Mouse (Mus musculus) spleen, postnatal 10 days (tissue): ENCODE measurements around the gene Drc7.

Experiments
- DNase-seq, 2 experiments: peaks; one replicate each; pipeline ENCODE4 v3.0.0; 2021 to 2022; ENCODE audit warnings: low spot score in 2 of 2

Gene Drc7

DNA sequence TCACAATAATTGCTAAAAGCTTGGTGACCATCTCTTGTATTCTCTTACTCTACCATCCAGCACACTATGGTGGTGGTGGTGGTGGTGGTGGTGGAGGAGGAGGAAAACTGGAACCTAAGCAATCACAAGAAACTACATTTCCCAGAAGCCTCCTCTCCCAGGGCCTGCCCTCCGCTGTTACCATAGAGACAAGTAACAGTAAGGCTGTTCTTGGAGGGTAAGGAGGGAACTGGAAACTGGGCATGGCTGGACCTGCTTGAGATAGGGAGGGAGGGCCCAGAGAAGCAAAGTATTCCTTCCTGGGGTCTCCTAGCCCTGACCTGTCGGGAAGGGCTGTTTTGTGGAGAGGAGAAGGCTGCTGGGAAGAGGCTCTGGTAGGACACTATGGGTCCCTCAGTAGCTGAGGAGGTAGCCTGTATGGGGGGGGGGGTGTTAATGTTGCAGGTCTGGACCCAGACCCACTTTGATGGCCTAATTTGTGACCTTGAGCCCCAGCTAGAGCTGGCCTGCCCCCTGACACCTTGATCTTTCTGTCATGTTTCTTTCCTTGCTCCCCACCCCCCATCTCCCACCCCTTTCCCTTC is at the start of gene Drc7:
Gene Drc7, plus strand, starts transcription at position 177 of the 584 bp plus-strand sequence.
- DNase-seq = no peak

DNA sequence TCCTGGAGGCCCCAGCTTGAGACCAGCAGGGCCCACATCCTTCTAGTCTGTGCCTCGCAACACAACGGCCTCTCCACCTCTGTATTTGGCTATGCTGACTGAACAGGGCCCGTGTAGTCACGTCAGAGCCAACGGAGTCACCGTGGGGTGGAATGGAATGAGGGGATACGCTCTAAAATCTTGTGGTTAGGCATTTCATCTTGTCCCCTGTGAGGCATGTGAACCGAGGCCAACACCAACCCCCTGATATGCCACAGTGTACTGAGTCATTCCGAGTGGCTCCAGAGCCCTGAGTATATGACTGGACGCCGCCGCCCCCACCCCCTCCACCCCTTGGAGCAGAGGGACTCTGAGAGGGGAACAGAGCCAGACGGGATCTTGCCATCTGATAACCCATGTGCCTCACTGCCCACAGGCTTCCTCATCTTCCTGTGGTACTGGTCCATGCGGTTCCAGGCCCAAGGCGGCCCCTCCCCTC is 42.4 kb upstream of the Drc7 start:
- no peak for DNase-seq

DNA sequence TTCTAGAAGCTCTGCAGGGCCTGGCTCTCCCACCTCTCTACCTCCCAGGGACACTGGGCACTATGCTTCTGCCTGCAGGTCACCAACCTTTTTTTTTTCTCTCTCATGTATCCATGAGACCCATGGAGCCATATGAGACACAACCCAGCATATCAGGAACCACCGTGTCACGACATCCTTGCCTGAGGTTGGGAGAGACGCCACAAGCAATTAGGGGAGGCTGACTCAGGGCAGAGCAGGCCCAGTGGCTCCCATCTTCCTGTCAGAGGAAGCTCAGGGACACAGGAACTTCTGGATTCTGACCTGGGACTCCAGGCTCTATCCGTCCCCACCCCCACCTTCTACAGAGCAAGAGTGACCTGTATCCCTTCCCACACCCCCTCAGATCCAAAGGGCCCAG is 39.0 kb upstream of the Drc7 start:
- DNase-seq = no peak

DNA sequence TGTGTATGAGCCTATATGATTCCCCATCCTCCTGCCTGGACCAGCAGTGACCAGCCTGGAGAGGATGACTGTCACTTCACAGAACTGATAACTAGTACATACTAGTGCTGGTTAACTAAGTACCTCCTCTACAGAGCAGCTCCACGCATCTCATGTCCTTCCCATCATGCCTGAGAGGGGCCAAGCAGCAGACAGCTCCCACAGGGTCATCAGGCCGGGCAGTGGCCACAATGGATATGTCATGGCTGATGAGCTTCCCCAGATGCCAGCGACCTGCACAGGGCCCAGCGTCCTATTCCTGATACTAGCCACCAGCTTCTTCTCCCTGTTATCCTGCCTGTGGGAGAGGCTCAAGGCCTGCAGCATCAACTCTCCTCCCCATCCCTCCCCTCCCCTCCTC is 38.2 kb upstream of the Drc7 start:
- DNase-seq = no peak

DNA sequence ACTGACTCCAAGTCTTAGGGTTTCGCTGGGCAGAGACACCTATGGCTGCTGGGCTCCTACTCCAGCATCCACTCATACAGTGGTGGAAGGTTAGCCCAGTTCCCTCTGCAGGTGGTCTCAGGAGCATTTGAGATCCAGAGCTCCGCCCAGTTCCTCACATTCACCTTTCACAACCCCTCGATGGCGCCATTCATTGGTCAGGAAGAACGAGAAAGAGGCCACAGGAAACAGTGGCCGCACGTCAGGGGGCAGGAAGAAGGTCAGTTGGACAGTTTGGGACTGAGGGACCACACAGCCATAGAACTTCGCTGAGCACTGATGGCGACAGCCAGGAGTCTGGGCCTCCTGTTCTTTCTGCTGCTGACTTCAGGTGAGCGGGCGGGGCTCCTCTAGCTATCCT is 37.5 kb upstream of the Drc7 start, which contains the start of gene Adgrg3:
Gene Adgrg3, plus strand, starts transcription at position 242 of the 400 bp plus-strand sequence.
- DNase-seq = no peak

DNA sequence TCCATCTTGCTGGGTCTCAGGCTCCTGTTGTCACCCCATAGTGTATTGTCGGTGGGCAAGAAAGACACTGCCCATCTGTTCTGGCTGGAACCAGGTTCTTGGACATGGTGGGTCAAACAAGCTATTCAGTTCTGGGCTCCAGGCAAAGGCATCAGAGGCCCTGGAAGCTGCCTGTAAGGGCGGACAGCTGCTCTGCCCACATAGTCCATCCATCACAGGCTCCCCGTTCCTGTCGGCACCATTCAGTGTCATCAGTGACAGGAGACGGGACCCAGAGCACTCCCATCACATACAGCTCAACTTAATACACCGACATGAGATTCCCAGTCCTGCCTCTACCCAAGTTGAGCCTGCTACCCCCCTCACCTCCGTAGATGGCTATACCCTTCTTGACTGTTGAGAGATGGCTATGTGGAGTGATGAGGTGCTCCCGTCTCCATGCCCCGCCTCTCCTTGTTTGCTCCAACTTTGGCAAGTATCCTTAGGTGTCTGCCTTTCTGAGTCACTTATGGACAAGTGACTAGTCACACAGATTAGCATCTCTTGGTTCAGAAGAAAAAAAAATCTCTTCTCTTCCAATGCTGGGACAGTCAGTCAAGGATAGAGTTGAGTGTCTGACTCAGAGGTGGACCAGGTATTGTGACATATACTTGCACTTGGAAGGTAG is 36.8 kb upstream of the Drc7 start:
- no peak for DNase-seq

DNA sequence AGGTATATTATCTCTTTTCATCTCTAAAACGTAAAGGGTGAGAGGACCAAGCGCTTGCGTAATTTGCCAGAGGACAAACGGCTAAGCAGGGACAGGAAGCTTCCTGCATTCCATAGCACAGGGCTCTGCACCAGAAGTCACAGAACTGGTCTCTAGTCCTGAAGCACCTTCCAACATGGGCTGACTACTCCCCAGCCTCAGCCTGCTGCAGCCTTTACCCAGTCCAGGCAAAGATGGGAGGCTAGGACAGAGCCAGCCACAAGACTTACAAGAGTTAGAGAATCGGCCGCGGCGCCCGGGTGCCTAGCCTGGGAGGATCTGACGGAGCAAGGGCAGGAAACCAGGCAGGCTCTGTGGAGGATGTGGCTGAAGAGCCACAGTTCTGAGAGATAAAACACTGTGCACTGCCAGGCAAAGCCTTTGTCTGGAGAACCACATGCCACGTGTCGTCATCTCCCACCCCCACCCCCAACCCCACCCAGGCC is 34.6 kb upstream of the Drc7 start:
- peak in 1 of 2 experiments; percentile 39 for DNase-seq

DNA sequence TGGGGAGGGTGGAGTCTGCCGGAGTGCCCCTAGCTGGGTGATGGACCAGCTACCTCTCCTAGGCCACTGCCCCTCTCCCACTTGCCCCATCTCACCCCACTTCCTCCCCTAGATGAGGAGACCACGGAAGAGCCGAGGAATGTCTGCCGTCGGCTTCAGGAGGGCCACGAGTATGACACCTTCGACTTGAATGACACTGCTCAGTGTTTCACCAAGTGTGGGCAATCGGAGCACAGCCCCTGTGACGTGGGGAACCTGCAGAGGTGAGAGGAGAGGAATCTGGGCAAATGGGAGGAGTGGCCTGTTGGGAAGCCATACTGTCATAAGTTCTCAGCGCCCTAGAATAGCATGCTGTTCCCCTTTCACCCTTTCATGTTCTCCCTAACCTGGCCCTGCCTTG is 34.1 kb upstream of the Drc7 start:
- DNase-seq = no peak

DNA sequence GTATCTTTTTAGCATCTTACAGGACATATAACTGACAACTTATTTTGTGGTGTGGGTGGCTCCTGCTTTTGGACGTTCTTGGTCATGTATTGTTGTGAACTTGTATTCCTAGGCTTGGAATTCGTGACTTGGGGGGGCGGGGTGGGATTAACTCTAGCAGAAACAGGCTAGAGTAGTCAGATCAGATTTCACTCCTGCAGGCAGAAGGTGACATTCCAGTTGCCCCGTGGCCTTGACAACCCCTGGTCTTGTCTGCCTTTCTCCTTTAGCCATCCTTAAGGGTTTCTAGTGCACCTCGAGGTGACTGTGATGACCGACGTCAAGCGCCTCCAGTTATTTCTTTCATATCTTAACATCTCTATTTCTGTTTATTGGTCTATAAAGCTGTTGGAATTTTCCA is 31.7 kb upstream of the Drc7 start:
- no peak for DNase-seq

DNA sequence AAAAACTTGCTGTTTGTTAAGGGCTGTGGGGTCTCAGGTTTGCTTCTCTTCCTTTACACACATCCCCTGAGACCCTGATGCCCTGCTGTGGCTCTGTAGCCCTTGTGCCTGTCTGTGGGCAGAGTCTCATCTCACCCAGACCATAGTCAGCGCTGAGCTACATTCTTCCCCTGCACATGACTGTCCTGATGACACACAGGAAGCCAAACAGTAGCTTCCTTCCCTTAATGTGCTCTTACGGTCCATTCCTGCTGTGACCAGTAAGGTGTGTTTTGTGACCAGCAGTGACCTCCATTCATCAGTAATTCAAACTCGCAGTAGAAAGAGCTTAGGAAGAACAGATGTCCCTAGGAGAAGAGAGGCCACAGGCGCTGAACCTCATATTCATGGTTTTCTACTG is 30.5 kb upstream of the Drc7 start:
- DNase-seq = no peak

DNA sequence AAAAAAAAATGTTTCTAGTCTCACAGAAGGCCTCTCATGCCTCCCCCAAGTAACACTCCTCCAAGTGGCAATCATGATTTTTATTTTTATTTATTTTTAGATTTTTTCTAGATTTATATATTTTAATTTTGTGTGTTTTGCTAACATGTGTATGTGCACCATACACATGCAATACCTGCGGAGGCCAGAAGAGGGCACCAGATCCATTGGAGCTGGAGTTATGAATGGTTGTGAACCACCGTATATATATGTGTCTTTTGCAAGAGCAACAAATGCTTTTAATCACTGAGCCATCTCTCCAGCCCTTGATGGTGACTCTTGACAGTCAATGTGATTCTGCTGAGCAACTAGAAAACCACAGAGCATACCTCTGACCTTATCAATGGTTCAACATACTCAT is 29.5 kb upstream of the Drc7 start:
- DNase-seq = peak; percentile 39 to 71

DNA sequence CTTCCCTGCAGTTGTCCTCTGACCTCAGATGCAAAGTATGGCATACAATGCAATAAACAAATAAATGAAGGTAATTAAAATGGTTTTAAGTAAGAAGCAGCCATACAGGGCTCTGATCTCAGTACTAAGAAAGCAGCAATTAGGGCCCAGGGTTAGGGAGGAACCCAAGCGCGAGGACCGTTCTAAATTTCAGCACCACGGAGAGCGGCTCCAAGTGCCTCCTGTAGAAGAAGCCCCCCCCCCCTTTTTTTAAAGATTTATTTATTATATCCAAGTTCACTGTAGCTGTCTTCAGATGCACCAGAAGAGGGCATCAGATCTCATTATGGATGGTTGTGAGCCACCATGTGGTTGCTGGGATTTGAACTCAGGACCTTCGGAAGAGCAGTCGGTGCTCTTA is 26.5 kb upstream of the Drc7 start:
- peak in 1 of 2 experiments; percentile 47 for DNase-seq

DNA sequence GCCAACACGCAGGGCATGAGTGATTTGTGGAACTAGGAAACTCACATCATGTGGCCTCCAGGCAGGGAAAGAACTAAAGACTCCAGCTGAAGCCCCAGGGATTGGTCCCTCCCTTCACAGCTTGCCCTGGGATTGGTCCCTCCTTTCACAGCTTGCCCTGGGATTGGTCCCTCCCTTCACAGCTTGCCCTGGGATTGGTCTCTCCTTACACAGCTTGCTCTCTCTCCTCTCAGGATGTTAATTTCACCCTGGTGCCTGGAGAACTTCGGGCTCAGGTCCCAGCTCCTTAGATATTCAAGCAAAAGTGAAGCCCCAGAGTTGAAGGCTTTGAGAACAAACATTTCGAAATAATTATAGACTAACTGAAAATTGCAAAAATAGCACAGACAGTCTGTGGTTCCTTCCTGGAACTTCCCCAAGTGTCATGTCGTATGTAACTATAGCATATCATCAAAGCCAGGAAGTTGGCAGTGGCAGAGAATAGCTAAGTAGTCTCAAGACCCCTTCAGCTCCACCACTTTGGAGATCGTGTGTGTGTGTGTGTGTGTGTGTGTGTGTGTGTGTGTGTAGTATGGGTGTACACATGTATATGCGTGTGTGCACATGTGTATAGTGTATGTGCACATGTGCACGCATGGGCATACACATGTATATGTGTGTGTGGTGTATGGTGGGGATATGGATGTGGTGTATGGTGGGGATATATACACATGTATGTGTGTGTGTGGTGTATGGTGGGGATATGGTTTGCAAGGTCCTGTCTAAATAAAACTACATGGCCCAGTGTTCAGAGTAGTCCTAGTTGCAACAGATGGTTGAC is 17.6 kb upstream of the Drc7 start:
- DNase-seq = no peak

DNA sequence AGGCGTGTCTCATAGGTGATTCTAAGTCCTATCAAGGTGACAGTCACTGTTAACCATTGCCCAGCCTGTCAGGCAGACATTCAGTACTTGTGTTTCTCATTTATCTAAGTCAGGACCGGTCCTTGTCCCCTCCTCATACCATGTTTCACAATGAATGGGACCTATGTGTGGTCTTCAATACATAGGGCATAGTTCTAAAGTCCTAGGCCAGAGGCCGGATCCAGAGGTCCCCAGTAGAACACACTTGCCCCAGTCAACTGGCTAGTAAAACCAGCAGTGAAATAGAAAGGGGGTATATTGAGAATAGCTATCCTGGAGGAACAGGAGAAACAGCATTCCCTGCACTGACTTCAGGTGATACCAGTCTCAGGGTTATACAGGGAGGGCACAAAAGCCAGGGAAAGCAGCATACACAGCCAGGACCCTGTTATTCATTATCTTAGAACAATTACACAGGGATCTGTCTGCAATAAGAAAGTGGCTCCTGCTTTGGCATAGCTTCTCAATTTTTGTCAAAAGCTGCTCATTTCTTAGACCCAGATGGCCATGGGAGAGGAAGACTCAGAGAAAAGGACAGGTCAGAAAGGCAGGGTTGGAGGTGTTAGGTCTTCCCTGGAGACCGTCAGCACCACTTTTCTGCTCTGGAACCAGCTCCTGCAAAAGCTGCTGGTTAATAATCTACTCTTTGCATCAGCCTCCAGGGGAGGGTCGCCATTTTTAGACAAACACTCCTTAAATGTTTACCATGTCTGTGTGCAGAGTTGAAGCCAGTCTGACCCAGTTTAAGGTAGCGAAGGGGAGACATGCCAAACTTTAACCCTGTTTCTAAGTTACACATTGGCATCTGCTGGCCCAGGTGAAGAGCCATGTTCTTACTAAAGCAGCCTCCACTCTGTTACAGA is 12.8 kb upstream of the Drc7 start:
- DNase-seq = no peak

DNA sequence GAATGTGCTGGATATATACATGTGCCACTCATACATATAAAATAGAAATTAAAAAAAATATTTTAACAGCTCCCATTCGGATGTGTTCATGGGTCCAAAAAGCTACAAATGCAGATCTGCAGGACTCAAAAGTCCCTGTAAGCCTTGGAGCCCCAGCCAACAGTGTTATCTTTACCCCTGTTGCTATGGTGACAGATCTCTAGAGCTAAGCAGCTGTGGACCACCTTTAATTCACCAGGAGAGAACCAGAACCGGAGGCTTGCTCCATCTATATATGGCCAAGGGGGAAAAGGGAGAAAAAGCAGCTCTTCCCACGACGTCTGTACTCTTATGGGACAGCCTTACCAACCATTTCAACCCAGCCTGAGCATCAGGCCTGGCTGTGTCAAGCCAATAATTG is 10.1 kb upstream of the Drc7 start:
- no peak for DNase-seq

DNA sequence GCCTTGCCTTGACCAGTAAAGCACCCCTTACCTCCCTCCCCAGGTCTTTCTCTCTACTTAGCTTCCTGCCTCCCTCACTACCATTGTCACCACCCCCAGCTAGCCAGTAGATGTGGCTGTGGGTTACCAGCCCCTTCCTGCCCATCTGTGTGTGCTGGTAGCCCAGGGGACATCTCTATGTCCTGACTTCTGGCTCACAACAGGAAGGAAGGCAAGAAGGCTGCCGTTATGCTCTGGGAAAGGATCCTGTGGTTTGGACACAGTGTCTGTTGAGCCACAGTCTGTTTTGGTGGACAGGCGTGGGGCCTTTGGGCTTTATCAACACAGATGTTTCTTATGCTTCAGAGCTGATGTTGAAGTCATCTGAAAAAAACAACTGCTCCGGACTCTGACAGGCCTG is 7.9 kb upstream of the Drc7 start:
- no peak for DNase-seq

DNA sequence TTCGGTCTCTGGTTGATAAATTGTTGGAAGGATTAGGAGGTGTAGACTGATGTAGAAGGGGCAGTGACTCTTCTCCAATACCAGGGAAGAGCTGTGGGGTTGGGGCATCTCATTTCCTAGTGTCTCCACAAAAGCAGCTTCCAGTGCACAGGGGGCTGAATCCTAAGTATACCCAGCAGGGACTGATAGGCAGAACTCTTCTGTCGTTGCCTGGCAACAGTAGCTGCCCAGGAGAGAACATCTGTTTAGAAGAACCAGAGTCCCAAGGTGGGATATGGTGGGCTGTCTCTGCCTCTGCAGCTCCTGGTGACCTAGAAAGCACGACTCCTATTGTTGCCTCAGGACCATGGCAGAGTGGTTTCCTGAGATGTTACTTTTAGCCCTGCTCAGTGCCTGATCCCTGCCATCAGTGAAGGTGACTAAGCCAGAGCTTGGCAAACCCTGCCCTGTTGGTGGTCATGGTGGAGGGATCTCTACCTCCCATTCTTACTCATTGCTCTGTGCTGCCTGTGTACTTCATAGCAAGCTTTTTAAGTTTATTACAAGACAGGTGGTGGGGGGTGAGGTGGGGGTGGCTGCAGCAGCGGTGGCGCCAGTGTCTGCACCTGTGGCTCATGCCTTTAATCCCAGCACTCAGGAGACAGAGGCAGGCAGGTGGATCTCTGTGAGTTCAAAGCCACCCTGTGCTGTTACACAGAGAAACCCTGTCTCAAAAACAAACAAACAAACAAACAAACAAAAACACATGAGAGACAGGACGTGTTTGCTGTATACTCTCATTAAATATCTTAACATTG is 6.8 kb upstream of the Drc7 start:
- no peak for DNase-seq

DNA sequence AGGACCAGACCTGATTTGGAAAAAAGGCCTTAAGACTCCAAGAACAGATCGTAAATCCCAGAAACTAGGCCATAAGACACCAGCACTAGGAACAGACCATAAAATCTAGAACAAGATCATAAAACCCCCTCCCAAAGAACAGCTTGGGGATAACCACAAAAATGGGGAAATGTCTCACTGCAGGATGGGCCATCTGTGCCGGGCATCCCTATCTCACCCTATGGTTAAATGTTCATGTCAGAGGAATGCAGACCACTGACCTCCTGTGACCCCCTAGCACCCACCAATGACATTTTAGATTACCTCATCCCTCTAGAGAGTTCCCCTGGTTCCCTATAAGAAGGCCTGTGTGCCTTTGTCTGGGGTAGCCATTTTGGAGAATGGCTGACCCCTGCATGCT is 5.3 kb upstream of the Drc7 start:
- no peak for DNase-seq

DNA sequence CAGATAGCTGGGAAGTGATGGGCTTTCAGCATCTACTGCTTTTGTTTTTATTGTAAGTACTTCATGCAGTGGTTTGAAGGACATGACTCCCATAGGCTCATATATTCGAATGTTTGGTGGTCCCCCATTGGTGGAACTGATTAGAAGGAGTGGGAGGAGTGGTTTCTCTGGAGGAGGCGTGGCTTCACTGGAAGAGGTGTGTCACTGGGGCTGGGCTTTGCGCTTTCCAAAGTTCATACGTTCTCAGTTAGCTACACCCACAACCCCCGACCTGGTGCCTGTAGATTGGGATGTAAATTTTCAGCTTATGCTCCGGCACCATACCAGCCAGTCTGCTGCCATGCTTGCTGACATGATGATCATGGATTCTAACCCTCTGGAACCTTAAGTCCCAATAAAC is 465 bp upstream of the Drc7 start:
- no peak for DNase-seq

DNA sequence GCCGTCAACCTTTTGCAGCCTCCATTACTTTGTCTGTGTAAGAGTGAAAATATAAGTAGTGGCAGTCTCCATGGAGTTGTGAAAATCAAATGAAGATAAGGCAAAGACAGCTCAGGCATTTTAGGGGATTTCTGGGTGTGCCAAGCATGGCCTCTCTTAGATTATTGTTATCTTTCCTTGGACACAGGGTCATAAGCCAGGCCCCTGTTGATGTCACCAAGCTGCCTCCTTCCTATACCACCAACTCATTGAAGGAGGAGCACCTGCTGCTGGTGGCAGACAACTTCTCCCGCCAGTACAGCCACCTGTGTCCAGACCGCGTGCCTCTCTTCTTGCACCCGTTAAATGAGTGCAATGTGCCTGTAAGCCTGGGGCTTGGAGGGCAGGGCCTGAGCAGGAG is 1.5 kb downstream of the Drc7 start:
- DNase-seq = no peak

DNA sequence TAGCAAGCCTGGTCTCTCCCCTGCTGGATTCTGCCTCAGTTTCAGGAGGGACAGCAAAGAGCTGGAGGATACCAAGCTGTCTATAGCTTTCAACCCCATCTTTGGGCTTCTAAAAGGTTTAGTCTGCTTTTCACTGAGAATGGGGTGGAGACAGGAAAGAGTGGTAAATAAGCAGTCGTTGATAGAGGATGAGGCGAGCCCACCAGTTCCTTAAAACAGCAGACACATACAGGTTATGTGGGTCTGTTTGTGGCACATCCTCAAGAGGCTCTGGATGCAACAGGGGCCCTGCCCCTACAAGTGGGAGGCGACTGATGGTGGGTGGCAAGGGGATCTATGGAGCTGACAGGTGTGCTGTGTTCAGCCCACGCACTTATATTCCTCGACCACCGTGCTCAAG is 3.8 kb downstream of the Drc7 start:
- no peak for DNase-seq
